Mouse (Mus musculus) erythroblast, embryonic 14.5 days (primary cell): ENCODE data around the gene Zic5. TPM values are rescaled to one million over a fixed set of nuclear protein-coding genes. Genes with fewer than 3 reads are reported as not detected.

ENCODE experiments used
- H3K27me3 ChIP-seq: 2 replicates; pipeline ENCODE4 v1.6.1; 2012; ENCODE audit warnings: inconsistent platforms; ENCODE audit not compliant: control insufficient read depth
- H3K36me3 ChIP-seq: 2 replicates; pipeline ENCODE4 v1.6.1; 2012; ENCODE audit warnings: mild to moderate bottlenecking, inconsistent platforms; ENCODE audit not compliant: control insufficient read depth
- H3K4me1 ChIP-seq: 2 replicates; pipeline ENCODE4 v1.6.1; 2012; ENCODE audit warnings: inconsistent platforms; ENCODE audit not compliant: control insufficient read depth
- H3K4me3 ChIP-seq: replicated peaks from 2 replicates; pipeline ENCODE3; 2012; ENCODE audit warnings: moderate library complexity, mild to moderate bottlenecking, inconsistent platforms
- H3K9me3 ChIP-seq: 2 replicates; pipeline ENCODE4 v1.6.1; 2012; ENCODE audit warnings: low read length, inconsistent platforms, mixed read lengths; ENCODE audit not compliant: control insufficient read depth
- GATA1 ChIP-seq: IDR thresholded peaks from 2 replicates; pipeline ENCODE4 v1.6.1; 2012; ENCODE audit warnings: low read length, inconsistent platforms, mixed read lengths
- TAL1 ChIP-seq: IDR thresholded peaks from 3 replicates; pipeline ENCODE4 v1.6.1; 2012; ENCODE audit warnings: low read length, inconsistent platforms, mixed read lengths
- polyA plus RNA-seq: library from polyadenylated mRNA; stranded (reverse); fragments of >175 nt; gene quantifications from 2 replicates; pipeline ENCODE4 v1.2.3, GENCODE M21; 2012

Zic5 gene
- 0.02 TPM in 1 of 2 replicates, not detected in the other for polyA plus RNA-seq

GRCm38 (mm10) chr14:122464763-122465741, at the start of gene Zic5:
Gene Zic5, minus strand, starts transcription at chr14:122465677.
- Histone ChIP-seq H3K36me3 (no peaks in the 10 kb centered on the region), H3K9me3 (peaks cover 2% of the 10 kb centered on the region; the same call in 1 of the 2 replicates), H3K27me3 (peaks cover 92% of the 10 kb centered on the region), H3K4me3 (peak within 1 kb of the TSS; percentile 24), H3K4me1 (no peaks in the 10 kb centered on the region; the same call in 1 of the 2 replicates)
- TF ChIP-seq GATA1: no peak
- TF ChIP-seq TAL1: no peak

- Histone ChIP-seq H3K27me3 (0 out of 2 replicates have a peak, but pooled peaks cover 2% of the 10 kb centered on the region), H3K36me3 (no peaks in the 10 kb centered on the region), H3K4me3 (no peak overlapping the region), H3K9me3 (no peaks in the 10 kb centered on the region), H3K4me1 (no peaks in the 10 kb centered on the region)
- no peak for TF ChIP-seq TAL1
- no peak for TF ChIP-seq GATA1
Measured at GRCm38 (mm10) chr14:122513511-122514036, 48.1 kb upstream of the Zic5 start.

GRCm38 (mm10) chr14:122511519-122511918, 46.0 kb upstream of the Zic5 start:
- TF ChIP-seq GATA1: no peak
- no peak for TF ChIP-seq TAL1
- Histone ChIP-seq H3K9me3 (no peaks in the 10 kb centered on the region), H3K4me3 (no peak overlapping the region), H3K4me1 (no peaks in the 10 kb centered on the region), H3K36me3 (no peaks in the 10 kb centered on the region), H3K27me3 (0 out of 2 replicates have a peak, but pooled peaks cover 2% of the 10 kb centered on the region)

GRCm38 (mm10) chr14:122509058-122509457, 43.6 kb upstream of the Zic5 start:
- Histone ChIP-seq H3K4me3 (no peak overlapping the region), H3K36me3 (no peaks in the 10 kb centered on the region), H3K4me1 (no peaks in the 10 kb centered on the region), H3K27me3 (0 out of 2 replicates have a peak, but pooled peaks cover 2% of the 10 kb centered on the region), H3K9me3 (no peaks in the 10 kb centered on the region)
- TF ChIP-seq TAL1: no peak
- TF ChIP-seq GATA1: no peak

DNA sequence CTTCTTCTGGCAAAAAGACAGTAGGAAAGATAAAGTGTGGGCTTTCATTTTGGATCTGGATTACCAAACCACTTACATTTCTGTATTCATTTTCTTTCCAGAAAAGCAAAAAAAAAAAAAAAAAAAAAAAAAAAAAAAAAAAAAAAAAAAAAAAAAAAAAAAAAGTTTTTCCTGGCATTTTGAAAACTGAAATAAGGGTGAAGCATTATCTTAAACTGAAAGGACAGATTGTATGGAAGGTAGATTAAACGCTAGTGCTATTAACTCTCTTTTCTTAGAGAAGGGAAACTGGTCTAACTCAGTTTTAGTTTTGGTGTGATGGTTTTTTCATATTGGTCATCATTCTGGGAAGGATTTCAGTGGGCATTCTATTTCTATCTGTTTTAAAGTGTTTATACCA, 26.5 kb upstream of the Zic5 start:
- H3K36me3 ChIP-seq: no peaks in the 10 kb centered on the region
- TF ChIP-seq GATA1: no peak
- no peak for TF ChIP-seq TAL1
- H3K9me3 ChIP-seq: peaks cover 2% of the 10 kb centered on the region; the same call in 1 of the 2 replicates
- peaks cover 61% of the 10 kb centered on the region for H3K27me3 ChIP-seq
- no peak overlapping the region for H3K4me3 ChIP-seq
- no peaks in the 10 kb centered on the region for H3K4me1 ChIP-seq

DNA sequence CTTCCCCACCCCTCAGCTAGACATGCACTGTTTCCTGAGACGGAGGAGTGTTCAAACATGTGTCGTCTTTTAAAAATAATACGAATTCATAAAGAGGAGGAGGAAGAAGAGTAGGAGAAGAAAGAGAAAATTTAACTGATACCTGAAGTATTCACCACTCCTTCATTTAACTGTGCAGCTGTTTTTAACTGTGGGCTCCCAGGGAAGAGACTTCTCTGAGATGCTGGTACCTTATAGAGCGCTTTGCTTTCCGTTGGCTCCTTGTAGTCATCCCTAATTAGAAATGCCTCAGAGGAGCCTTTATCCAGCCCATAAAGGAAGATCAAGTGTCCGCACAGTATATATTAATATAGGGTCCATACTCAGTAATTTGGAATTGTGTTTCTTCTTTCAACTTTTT, 26.0 kb upstream of the Zic5 start:
- Histone ChIP-seq H3K4me3 (no peak overlapping the region), H3K9me3 (peaks cover 2% of the 10 kb centered on the region; the same call in 1 of the 2 replicates), H3K36me3 (no peaks in the 10 kb centered on the region), H3K4me1 (no peaks in the 10 kb centered on the region), H3K27me3 (peaks cover 66% of the 10 kb centered on the region)
- no peak for TF ChIP-seq TAL1
- TF ChIP-seq GATA1: no peak

DNA sequence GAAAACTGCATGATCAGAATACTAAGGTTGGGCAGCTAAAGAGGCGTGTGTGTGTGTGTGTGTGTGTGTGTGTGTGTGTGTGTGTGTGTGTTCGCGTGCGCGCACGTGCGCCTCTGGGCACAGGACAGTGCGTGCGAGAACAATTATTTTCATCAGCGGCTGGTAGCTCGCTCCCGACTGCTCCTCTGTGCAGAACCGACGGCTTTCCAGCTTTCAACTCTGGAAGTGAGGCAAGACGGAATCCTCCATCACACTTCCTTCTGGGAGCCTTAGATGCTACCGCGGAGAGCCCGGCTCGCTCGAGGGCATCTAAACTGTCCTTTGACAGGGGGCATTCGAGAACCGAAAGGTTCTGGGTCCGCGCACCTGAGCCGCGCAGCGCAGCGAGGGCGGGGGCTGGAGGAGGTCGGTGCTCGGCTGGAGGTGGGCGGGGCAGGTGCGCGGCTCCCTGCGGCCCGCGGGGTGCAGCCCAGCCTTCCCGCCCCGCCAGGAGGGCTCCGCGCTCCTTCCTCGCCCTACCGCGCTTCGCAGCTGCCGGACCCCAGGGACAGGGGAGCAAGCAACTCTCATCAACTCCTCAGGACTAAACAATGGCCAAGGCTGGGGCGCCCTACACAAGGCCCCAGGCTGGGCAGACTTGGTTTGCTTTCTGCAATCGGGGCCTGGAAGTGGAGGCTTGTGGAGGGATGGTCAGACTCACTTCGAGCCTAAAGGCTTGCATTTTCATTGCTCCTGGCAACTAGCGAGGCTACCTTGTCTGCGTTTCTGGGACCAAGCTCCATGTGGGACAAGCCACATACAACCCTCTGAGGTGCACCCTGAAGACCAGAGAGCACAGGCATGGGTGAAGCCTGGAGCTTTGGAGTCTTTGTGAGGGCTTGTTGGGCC, 25.2 kb upstream of the Zic5 start, which contains the start of gene Gm10837:
Gene Gm10837, plus strand, starts transcription at position 146 of the 888 bp plus-strand sequence.
- H3K4me1 ChIP-seq: no peaks in the 10 kb centered on the region
- H3K36me3 ChIP-seq: no peaks in the 10 kb centered on the region
- TF ChIP-seq TAL1 (no peak), GATA1 (no peak)
- peaks cover 75% of the 10 kb centered on the region for H3K27me3 ChIP-seq
- peaks cover 2% of the 10 kb centered on the region; the same call in 1 of the 2 replicates for H3K9me3 ChIP-seq
- no peak within 1 kb of the TSS for H3K4me3 ChIP-seq

- Histone ChIP-seq H3K4me3 (no peak overlapping the region), H3K9me3 (no peaks in the 10 kb centered on the region; the same call in 1 of the 2 replicates), H3K27me3 (peaks cover 83% of the 10 kb centered on the region), H3K36me3 (no peaks in the 10 kb centered on the region), H3K4me1 (no peaks in the 10 kb centered on the region)
- no peak for TF ChIP-seq TAL1
- no peak for TF ChIP-seq GATA1
Measured at GRCm38 (mm10) chr14:122489686-122490414, 24.4 kb upstream of the Zic5 start.
